Mouse (Mus musculus): ENCODE data around the gene Stx4a.
"Not testable (repeated sequence)": the region's sequence is repeated elsewhere in the genome, so short reads cannot be mapped to it uniquely, and the experiment has no call there.

Gene Stx4a

DNA sequence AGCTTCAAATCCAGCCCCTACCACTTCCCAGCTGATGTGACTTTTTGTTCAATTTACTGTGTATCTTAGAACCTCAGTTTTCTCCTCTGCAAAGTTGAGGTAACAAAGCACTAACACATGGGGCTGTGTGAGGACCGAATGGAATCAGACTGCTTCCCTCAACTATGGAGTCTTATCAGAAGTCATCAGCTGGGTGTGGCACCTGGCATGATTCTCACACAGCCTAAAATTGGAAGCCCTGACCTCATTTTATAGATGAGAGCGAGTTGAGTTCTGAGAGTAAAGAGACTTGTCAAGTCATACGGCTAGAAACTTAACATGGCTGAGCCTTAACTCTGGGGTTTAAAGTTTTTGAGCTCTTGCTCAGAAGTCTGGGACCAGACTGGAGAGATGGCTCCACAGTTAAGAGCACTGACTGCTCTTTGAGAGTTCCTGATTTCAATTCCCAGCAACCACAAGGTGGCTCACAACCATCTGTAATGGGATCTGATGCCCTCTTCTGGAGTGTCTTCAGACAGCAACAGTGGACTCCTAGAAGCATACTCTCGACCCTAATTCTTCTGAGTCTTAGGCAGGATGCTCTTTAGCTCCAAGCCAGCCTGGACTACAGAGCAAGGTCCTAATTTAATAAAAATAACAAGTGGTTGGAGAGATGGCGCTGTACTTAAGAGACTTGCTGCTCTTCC, 46.2 kb downstream of the Stx4a start:
- no peak for DNase-seq

DNA sequence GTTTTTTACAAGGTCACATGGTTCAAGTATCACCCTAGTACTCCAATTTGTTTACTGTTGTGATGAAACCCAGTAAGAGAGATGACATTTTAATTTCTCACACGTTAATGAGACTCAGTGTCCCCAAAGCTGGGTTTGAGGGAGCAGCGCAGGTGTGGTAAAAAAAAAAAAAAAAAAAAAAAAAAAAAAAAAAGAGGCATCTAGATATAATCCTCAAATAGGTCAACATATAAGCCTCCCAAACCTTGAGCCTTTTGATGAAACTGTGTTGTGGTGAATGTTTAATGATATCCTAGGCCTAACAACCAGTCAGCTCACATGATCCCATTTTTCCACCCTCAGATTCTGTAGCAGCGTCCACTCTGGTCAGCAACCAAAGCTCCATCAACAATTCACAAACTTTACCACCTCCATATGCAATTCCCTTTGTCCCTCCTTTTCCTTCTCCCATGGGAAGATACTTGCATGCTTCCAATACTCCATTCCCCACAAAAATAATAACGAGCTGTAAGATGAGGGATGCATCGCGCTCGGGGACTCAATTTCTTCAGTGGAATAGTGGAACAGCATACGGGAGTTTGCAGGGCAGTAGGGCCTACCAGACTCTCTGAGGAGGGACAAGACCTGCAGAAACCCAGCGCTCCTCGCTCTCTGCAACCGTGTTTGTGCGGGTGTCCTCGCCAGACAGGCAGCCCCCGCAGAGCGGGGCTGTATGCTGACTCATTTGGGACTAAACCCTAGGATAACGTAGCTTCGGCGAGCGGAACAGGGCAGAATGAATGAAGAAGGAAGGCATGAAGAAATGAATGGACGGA, 50.9 kb downstream of the Stx4a start:
- no peak for DNase-seq

DNA sequence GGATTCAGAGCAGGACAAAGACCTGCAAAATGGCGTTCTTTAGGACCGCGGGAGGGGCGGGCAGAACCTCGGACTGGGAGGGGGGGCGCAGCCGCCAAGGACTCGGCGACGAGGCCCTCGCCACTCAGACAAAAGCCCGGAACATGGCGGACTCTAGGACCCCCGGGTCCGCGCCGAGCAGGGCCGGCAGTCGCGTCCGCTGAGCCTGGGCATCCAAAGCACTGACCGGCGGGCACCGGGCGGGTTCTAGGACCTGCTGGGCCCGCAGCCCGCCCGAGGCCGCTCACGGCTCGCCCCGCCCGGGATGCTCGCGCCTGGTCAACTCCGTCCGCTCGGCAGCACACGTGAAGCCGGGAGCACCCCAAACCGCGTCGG, 51.5 kb downstream of the Stx4a start:
- DNase-seq: peak; percentile 94

DNA sequence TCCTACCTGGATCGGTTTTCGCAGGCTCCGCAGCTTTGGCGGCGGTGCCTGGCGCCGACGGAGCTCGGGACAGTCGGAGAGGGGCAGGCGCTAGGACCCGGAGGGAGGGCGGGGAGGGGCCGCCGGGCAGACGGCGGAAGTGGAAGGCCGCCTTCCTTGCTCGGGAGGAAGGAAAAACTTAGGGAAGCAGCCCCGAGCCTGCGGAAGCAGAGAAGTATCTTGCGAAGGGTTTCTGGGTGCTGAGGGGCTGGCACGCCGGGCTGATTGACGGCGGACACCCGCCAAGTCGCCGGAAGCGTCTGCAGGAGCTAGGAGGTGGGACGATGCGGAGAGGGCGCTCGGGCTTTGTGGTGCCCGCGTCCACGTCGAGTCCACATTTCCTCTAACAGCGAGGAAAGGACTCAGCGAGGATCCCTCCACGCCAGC, 52.0 kb downstream of the Stx4a start, which contains the start of gene Zfp646:
Gene Zfp646, plus strand, starts transcription at position 181 of the 426 bp plus-strand sequence.
- no peak for DNase-seq

DNA sequence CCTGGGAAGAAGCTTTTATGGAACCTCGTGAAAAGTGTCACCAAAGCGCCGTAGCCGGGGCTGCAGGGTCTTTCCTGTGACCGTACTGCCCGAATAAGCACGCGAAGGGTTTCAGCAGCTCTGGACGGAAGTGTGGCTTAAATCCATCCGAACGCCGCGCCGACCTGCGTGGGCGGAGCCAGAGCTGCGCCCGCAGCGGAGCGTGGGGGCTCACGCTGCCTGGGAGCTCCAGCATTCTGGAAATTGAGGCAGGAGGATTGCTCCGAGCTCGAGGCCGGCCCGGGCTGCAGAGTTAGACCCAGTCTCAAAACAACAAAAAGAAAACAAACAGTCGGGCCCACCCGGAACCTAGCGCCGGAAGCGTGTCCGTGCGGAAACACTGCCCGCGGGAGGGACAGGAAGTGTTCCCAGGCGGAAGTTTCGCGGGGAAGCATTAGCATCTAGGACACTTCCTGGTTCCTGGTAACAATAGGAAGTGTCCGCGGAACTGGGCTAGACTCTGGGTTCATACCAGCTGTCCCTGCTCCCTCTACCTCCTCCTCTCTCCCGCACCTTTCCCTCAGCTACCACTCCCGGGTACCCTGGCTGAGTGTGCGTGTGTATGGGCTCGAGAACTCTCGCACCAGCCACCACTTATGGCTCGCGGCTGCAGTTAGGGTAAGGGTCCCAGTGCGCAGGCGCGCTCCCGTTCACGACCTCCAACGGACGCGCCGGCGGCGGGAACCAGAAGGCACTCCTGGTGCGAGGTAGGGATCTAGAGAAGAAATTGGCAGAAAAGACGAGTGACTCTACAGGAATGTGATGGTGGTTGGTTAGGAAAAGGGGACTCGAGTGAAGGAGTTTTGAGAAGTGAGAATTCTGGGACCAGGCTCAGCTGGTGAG, 52.6 kb downstream of the Stx4a start, which contains the start of gene Zfp668:
Gene Zfp668, minus strand, starts transcription at position 362 of the 882 bp plus-strand sequence.
- DNase-seq: peak; percentile 88

DNA sequence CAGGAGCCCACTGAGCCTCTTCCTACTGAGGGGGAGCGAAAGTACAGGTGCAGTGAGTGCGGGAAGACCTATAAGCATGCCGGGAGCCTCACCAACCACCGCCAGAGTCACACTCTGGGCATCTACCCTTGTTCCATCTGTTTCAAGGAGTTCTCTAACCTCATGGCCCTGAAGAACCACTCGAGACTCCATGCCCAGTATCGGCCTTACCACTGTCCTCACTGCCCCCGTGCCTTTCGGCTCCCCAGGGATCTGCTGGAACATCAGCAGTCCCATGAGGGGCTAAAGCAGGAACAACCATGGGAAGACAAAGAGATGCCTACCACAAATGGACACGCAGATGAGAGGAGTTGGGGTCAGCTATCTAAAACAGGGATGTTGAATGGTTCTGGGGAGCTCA, 55.2 kb downstream of the Stx4a start:
- no peak for DNase-seq

DNA sequence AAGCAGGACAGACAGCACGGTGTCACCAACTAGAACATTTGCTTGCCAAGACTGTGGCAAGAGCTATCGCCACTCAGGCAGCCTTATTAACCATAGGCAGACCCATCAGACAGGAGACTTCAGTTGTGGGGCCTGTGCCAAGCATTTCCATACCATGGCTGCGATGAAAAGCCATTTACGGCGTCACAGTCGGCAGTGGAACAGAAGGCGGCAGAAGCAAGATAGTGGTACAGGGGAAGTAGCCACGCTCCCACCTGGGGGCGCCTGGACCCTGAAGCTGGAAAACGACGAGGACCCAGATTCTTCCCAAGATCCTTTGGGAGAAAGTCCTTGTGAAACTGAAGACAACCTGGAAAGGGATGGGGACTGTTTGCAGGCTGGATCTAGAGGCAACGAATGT, 56.3 kb downstream of the Stx4a start:
- no peak for DNase-seq

DNA sequence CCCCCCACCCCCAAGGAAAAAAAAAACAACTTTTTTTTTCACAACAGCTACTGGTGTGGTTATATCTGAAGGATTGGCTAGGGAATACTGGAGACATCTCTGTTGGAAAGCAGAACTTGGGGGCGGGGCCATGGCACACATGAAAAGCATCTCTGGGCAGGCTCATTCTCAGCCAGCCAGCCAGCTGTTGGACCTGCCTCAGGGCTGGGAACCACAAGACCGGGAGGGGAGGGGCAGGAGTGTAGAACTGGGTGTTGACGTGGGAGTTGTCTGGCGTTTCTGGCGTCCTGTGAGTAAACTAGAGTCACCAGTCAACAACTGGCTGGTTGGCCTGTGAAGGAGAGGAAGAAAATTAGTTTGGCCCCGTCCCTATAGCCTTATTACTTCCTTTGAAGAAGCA, 61.9 kb downstream of the Stx4a start:
- no peak for DNase-seq

DNA sequence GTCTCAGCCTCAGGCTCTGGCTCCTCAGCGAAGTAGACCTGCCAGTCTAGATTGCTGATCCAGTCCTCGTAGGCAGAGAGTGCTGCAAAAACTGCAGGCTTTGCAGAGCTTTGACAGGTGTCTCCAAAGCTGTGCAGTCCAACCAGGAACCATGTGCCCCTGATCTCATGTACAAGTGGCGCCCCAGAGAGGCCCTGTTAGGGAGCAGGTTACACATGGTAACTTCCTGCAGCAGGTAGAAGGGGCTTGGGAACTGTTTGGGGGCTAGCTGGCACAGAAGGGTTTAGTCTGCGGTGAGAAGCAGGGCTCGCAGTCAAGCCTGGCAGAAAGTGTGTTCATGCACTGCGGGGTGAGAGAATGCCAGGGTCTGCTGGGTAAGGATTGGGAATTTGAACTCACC, 62.5 kb downstream of the Stx4a start:
- DNase-seq: no peak

DNA sequence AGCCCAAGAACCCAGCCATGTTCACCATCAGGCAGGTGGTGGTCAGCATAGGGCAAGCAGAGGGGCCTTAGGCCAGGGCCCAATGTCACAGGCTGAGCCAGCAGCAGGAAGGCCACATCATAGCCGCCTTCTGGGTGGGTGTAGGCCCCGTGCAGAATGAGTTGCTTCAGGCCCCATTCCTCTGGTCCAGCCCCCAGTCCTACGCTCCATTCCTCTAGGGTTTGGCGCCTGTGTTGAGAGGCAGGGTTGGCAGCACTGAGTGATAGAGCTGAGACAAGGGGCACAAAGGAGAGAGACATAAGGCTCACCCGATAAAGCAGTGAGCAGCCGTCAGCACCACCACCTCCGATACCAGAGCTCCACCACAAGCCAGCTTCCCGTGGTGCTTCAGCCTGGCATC, 63.1 kb downstream of the Stx4a start:
- DNase-seq: no peak

DNA sequence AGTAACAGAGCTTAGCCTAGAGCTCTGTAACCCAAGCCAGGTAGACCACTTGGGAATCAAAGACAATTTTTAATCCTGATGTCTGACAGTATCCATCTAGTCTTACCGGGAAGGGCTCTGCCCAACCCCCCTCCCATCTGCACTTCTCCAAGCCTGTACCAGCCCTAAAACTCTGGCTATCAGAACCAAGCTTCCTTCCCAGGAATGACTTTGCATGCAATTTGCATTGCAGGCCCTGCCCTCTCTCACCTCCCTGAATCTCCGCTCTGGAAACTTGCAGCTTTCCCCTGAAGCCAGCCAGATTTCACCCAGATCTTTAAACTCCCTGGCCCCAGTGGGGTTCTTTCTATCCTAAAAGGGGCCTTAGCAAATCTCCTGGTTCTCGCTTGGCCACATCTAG, 63.7 kb downstream of the Stx4a start:
- DNase-seq: no peak

DNA sequence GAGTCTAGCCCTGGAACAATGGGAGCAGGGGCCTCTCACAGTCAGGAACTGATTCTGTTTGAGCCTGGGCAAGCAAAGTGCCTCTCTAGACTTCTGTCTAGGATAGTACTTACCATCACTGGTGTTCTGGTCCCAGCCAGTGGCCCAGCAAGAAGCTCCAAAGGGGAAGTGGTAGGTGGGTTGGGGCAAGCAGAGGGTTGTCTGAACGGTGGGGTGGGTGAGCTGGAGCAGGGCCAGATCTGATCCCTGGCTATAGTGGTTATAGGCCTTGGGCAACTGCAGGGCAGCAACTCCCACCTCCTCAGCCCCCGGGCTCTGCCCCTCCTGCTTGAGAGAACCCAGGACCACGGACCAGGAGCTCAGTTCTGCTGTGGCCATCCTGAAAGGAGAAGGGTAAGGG, 64.7 kb downstream of the Stx4a start:
- DNase-seq: no peak

DNA sequence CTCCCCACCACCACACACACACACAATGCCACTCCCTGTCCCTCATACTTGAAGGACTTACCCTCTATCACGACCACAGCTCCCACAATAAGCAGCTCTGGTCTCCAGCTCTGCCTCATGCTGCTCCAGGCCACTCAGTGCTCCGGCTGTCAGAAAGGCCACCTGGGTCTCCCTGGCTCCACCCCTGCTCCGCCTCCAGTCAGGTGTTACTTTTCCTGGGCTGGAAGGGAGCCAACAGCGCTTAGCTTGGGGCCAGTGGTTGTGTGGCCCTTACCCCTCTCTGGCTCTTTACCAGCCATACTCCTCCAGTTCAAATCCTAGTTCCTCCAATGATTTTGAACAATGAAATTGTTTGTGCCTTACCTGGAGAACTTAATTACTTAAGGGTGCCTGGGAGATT, 66.7 kb downstream of the Stx4a start, which contains the start of gene Prss53:
Gene Prss53, minus strand, starts transcription at position 173 of the 400 bp plus-strand sequence.
- DNase-seq: no peak

DNA sequence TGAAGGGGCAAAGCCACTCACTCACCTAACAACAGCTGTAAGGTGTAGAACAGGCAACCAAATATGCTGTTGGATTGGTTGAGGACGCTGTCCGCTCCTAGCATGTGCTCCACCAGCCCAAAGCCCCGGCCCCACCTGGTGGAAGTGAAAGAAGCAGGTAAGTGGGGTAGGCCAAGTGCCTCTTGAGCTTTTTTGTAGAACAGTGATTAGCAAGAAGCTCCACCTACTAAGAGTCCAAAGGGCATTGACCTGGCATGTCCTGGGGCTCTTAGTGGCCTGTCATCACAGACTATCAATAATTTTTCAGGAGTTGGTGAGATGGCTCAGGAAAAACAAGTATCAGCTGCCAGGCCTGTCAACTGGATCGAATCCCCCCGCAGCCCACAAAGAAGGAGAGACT, 70.4 kb downstream of the Stx4a start:
- no peak for DNase-seq

DNA sequence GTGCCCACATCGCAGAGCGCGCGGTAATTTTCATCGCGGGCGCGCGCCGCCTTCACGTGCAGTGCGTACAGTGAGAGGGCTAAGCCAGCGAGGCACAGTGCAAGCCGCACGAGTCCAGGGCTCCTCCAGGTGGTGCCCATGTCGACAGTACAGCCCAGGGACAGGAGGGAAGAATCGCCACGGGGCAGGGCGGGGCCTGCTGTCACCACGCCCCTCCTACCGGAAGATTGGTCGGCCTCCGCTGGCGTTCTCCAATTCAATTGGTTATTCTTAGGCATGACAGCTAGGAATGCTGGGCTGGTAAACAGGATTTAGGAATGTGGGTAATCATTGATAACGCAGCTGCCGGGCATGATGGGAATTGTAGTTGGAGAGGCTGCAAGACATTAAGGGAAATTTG, 71.3 kb downstream of the Stx4a start, which contains the start of the genes Gm21974 and Vkorc1:
Gene Gm21974, minus strand, starts transcription at position 13 of the 400 bp plus-strand sequence.
Gene Vkorc1, minus strand, starts transcription at position 176 of the 400 bp plus-strand sequence.
- DNase-seq: peak; percentile 96

DNA sequence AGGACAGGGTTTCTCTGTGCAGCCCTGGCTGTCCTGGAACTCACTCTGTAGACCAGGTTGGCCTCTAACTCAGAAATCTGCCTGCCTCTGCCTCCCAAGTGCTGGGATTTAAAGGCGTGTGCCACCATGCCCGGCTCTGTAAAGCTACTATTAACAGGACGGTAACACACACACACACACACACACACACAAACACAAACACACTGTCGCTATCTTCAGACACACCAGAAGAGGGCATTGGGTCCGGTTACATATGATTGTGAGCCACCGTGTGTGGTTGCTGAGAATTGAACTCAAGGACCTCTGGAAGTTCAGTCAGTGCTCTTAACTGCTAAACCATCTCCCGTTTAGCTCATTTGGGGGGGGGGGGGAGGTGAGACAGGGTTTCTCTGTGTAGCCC, 71.8 kb downstream of the Stx4a start:
- not testable (repeated sequence) for DNase-seq

DNA sequence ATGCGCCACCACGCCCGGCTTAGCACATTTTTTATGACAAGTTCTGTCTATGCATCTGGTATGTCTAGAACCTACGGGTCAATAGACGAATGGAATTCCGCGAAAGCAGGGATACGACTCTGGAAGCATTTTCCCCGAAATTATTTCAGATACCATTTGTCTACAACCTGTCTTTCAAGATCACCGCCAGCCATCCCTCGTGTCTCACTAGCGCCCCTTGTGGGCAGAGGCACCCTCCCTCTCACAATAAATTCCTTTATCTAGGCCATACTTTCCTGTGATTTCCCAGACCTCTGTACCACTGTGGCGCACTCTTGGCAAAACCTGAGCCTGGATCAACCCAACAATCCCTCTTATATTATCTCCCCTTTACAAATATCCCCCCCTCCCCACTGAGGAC, 72.3 kb downstream of the Stx4a start:
- DNase-seq: peak; percentile 73

DNA sequence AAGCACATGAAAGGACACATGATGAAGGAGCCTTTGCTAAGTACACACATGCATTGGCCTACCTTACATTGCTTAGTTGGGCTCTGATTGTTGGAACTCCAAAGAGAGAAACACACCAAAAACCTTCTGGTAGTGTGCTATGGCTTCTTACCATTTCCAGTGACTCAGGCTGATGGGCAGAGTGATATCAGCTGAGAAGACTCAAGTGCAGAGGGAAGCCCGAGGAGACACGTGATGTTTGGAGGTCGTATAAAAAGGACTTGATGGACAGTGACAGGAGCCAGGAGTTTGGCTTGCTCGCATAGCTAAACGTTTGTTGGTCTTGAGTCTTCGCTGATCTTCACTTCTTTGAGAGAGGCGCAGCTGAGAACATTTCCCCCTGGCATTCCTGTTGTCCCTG, 73.4 kb downstream of the Stx4a start:
- no peak for DNase-seq

DNA sequence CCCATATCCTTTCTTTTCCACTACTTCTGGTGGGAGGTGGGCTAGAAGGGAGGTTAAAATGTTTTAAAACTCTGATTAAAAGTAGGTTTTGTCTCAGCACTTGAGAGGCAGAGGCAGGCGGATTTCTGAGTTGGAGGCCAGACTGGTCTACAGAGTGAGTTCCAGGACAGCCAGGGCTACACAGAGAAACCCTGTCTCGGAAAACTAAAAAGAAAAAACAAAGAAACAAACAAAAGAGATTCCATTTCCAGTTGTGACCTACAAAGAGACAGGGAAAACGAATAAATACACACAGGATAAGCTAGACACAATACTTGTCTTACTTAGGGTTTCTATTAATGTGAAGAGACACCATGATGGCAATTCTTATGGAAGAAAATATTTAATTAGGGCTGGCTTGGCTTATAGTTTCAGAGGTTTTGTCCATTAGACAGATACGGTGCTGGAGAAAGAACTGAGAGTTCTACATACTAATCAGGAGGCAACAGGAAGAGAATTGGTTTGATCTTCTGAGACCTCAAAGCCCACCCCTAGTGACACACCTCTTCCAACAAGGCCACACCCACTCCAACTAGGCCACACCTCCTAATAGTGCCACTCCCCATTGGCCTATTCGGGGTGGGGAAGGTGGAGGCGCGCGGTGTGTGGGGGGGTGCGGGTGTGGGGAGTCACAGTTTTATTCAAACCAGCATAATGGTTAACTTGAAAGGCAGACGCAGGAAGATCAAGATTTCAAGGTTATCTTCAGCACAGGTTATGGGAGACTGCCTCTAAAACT, 74.3 kb downstream of the Stx4a start:
- DNase-seq: no peak

Data from cerebellum, adult 8-10 months (tissue).